Mouse (Mus musculus) embryonic facial prominence, embryonic 13.5 days (tissue): Measurements from ENCODE around the gene Crtc1. TPM values are rescaled to one million over a fixed set of nuclear protein-coding genes. Genes with fewer than 3 reads are reported as not detected.

ENCODE experiments used
- ATAC-seq: fragments of 200-750 bp; cut with Nextera tagmentation; 2 replicates; pipeline ENCODE4 v1.8.0; 2017; ENCODE audit warnings: low read depth; ENCODE audit not compliant: insufficient number of reproducible peaks, insufficient read depth, low FRiP score, low TSS enrichment
- H3K27ac ChIP-seq: fragments of 300-500 bp; sonication (generic); 2 replicates; pipeline ENCODE4 v1.5.1; 2015; ENCODE audit warnings: moderate library complexity, mild to moderate bottlenecking, inconsistent platforms
- H3K27me3 ChIP-seq: fragments of 300-500 bp; sonication (generic); 2 replicates; pipeline ENCODE4 v1.6.1; 2015; ENCODE audit warnings: mild to moderate bottlenecking, inconsistent platforms
- H3K36me3 ChIP-seq: fragments of 300-500 bp; sonication (generic); 2 replicates; pipeline ENCODE4 v1.6.1; 2015; ENCODE audit warnings: mild to moderate bottlenecking, inconsistent platforms
- H3K4me1 ChIP-seq: fragments of 300-500 bp; sonication (generic); 2 replicates; pipeline ENCODE4 v1.6.1; 2015; ENCODE audit warnings: inconsistent platforms
- H3K4me2 ChIP-seq: fragments of 300-500 bp; sonication (generic); 2 replicates; pipeline ENCODE4 v1.6.1; 2015; ENCODE audit warnings: moderate library complexity, mild to moderate bottlenecking, inconsistent platforms
- H3K4me3 ChIP-seq: fragments of 300-500 bp; sonication (generic); 2 replicates; pipeline ENCODE4 v1.5.1; 2015; ENCODE audit warnings: mild to moderate bottlenecking, inconsistent platforms
- H3K9ac ChIP-seq: fragments of 300-500 bp; sonication (generic); 2 replicates; pipeline ENCODE4 v1.6.1; 2015; ENCODE audit warnings: mild to moderate bottlenecking, inconsistent platforms
- H3K9me3 ChIP-seq: fragments of 300-500 bp; sonication (generic); 2 replicates; pipeline ENCODE4 v1.6.1; 2016; ENCODE audit warnings: inconsistent platforms
- WGBS: fragments of 180-500 bp; shearing (Covaris S2); methylation state at CpG from one replicate; pipeline ENCODE4 v1.1.7; 2015; ENCODE audit warnings: mixed read lengths; 5-methylcytosine and 5-hydroxymethylcytosine counted together
- polyA plus RNA-seq: library from polyadenylated mRNA; unstranded; fragments of >200 nt; fragmentation: Nextera tagmentation; extraction: Ambion mirVana; gene quantifications from 2 replicates; pipeline ENCODE4 v1.2.1, GENCODE M21; 2015

The Crtc1 gene
- polyA plus RNA-seq, 1 experiment from 2014 or later = 28.1 TPM

DNA sequence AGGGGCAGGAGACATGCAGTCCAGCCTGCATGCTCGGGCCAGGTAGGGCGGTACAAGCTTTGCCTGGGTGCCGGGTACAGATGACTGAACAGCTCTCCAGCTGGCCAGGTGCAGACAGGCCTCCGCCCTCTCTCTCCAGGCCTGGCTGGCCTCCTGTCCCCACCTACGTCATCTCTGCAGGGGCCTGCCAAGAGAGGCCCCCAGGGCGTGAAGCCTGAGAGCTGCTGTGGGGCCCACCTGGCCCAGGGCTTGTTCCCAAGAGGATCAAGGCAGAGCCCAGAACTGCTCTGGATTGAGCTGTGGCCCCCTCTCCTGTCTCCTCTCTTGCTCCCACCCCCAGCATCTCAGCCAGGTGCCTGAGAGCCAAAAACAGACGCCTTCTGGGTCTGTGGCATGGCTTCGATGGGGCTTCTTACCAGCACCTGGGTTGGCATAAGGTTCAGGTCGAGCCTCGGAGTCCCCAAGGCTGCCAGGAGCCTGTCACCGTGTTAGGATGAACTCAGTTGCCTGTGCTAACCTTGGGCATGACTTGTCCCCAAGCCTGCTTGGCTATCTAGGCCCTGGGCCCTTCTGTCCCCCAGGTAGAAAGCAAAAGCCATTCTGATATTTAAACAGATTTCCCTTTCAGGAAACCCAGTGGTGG lies 32.8 kb downstream of the Crtc1 start:
- Histone ChIP-seq H3K9me3 (no peaks in the 10 kb centered on the region; the same call in 1 of the 2 replicates), H3K27me3 (no peaks in the 10 kb centered on the region), H3K4me2 (no peak overlapping the region), H3K27ac (peak overlapping the region; percentile 44; the same call in 1 of the 2 replicates), H3K4me1 (peaks cover 39% of the 10 kb centered on the region), H3K9ac (peak overlapping the region; percentile 40; the same call in 1 of the 2 replicates), H3K4me3 (no peak overlapping the region), H3K36me3 (peaks cover 17% of the 10 kb centered on the region)
- 67% methylated on average over 11 of the region's 11 CpGs for WGBS
- no peak for ATAC-seq

DNA sequence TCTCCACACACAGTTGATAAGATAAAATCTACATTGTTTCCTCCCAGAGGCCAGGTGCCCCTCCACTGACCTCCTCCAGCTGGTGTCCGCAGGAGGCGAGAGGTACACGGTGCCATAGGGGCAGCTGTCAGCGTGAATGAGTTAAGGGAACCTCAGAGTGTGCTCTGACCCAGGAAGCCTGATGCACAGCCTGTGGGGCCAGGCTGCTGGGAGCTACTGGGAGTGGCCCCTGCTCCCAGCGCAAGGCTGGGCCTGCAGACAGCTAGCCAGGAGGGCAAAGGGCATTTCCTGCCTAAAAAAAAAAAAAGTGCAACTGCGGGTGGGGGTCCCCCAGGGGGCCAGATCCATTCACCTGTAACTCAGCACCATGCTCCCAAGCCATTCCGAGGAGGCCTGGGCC lies 34.2 kb downstream of the Crtc1 start:
- Histone ChIP-seq H3K27me3 (no peaks in the 10 kb centered on the region), H3K9ac (no peak overlapping the region), H3K4me1 (peaks cover 39% of the 10 kb centered on the region), H3K4me2 (no peak overlapping the region), H3K9me3 (no peaks in the 10 kb centered on the region; the same call in 1 of the 2 replicates), H3K27ac (no peak overlapping the region), H3K36me3 (peaks cover 22% of the 10 kb centered on the region), H3K4me3 (no peak overlapping the region)
- no peak for ATAC-seq
- WGBS = 43% methylated on average over 7 of the region's 7 CpGs

DNA sequence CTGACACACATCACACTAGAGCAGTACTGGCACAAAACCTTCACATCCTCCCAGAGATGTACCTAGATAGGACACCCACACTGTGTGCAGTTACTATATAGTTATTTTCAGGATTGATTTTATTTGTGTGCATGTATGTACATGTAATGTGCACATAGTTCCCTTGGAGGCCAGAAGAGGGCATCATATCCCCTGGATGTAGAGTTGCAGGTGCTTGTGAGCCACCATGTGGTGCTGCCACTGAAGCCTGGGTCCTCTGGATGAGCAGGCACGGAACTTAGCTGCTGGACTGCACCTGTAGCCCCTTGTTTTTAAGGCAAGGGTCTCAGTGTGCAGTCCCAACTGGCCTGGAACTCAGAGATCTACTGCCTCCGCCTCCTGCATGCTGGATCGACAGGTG lies 35.2 kb downstream of the Crtc1 start:
- Histone ChIP-seq H3K27me3 (no peaks in the 10 kb centered on the region), H3K4me1 (peaks cover 33% of the 10 kb centered on the region), H3K36me3 (peaks cover 27% of the 10 kb centered on the region), H3K4me3 (no peak overlapping the region), H3K27ac (no peak overlapping the region), H3K4me2 (no peak overlapping the region), H3K9me3 (no peaks in the 10 kb centered on the region; the same call in 1 of the 2 replicates), H3K9ac (no peak overlapping the region)
- WGBS = 90% methylated on average over 3 of the region's 3 CpGs
- ATAC-seq = no peak

DNA sequence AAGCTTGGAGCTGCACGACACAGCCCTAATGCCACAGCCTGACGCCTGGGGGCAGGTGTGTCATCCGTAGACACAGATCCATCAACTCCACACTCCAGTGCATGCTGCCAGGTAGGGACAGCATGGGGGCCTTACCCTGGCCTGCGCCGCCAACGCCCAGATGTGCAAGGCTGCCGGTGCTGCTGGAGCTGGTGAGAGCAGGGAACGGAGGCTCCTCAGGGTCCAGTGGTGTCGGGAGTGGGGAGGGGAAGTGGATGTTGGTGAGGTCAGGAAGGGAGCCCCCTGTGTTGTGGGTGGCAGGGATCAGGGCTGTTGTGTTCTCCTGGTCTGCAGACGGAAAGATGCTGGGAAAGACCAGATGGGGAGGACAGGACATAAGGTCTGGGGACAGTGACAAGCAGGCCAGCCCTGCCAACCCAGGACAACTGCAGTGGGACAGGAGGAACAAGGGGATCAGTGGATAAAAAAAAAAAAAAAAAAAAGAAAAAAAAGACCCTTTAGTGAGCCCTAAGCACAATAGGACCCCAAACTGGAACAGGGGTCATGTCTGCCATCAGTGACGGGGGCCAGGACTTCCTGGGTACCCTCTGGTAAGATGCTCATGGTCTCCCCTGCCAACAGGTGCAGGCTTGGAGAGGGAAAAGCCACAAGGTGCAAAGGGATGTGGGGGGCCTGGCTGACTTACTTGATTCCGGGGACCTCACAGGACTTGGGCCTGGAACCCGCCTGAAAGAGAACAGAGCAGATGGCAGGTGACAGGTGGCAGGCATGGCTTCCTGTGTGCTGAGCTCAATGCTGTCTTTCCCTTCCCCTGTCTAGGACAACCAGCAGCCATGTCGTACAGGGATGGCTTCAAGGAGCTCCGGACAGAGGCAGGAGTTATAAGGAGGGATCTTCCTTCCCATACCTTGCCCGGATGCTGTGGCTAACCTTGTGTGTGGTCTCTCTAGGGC lies 41.5 kb downstream of the Crtc1 start:
- no peaks in the 10 kb centered on the region for H3K9me3 ChIP-seq
- no peak for ATAC-seq
- peaks cover 45% of the 10 kb centered on the region for H3K36me3 ChIP-seq
- H3K4me2 ChIP-seq = no peak overlapping the region
- 0 out of 2 replicates have a peak, but pooled peaks cover 3% of the 10 kb centered on the region for H3K4me1 ChIP-seq
- H3K27me3 ChIP-seq = no peaks in the 10 kb centered on the region
- 87% methylated on average over 16 of the region's 16 CpGs for WGBS
- H3K4me3 ChIP-seq = no peak overlapping the region
- no peak overlapping the region for H3K27ac ChIP-seq
- no peak overlapping the region for H3K9ac ChIP-seq

DNA sequence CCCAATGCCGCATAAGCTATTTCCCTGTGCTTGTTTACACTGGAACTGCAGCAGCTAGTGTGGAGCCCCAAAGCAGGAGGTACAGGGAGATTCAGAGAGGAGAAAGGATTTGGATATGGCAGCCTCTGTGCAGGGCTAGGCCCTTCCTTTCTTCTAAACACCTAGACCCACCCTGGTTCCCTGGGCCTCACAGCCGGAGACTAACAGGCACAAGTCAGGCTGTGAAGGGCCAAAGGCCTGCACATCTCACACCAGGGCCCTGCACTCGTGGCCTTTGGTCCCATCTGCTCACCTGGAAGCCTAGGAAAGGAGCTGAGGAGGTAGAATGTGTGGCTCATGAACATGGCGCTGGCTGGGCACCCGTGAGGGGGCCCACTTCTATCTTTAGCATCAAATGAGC lies 43.2 kb downstream of the Crtc1 start:
- no peak for ATAC-seq
- Histone ChIP-seq H3K36me3 (peaks cover 53% of the 10 kb centered on the region), H3K9me3 (no peaks in the 10 kb centered on the region), H3K9ac (no peak overlapping the region; the same call in 1 of the 2 replicates), H3K27me3 (no peaks in the 10 kb centered on the region), H3K4me1 (0 out of 2 replicates have a peak, but pooled peaks cover 3% of the 10 kb centered on the region), H3K27ac (peak overlapping the region; percentile 39), H3K4me3 (no peak overlapping the region), H3K4me2 (no peak overlapping the region)
- WGBS = 78% methylated on average over 5 of the region's 5 CpGs

DNA sequence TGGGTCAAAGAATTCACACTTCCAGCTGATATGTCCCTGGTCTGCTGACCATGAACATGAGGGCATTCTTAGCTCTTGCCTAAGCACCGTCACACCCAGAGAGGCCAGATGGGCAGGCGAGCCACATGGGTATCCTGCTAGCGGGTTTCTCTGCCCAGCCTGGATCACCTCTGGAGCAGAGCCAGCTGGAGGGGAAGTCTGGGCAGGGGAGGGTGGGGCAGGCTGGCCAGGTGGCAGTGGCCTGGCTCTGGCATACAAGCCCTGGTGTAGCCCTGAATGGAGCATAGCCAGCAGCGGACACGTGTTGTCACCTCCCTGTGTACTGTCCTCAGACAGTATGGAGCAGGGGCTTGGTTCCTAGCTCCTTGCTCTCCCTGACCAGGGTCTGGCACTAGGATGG lies 43.7 kb downstream of the Crtc1 start:
- 0 out of 2 replicates have a peak overlapping the region, but pooled peaks have one; percentile 39 for H3K27ac ChIP-seq
- H3K9me3 ChIP-seq = no peaks in the 10 kb centered on the region
- peaks cover 55% of the 10 kb centered on the region for H3K36me3 ChIP-seq
- ATAC-seq = no peak
- H3K27me3 ChIP-seq = no peaks in the 10 kb centered on the region
- no peak overlapping the region for H3K4me2 ChIP-seq
- no peak overlapping the region for H3K9ac ChIP-seq
- H3K4me1 ChIP-seq = 0 out of 2 replicates have a peak, but pooled peaks cover 3% of the 10 kb centered on the region
- WGBS = 87% methylated on average over 5 of the region's 5 CpGs
- no peak overlapping the region for H3K4me3 ChIP-seq

DNA sequence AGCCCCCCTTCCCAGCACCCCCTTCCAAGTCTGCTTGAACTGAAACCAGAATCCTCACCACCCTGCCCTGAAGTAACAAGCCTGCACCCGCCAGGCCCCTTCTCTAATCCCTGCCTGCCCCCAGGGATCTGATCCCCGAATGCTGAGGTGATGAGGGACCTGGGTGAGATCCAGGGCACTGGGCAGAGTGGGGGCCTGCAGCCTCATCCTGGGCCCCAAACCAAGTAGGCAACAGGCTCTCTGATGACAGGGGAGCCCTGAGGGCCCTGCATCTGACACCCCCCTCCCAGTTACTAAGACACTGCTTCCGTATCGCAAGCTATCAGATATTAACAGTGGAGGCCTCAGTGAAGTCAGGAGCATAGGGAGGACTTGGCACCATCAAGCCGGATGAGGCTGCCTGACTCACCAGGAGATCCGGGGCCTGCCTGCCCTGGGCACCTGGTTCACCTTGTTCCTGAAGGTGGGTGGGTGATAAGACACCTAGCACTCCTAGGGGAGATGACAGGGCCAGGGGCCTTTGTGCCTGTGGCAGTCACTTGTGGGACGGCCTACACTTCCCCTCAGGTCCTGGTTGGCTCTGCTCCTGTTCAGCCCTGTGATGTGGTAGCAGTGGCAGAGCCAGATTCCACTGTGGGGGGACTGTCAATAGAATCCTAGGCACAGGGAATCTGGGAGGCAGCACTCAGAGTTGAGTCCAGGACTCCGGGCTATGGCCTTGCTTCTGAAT lies 44.9 kb downstream of the Crtc1 start:
- no peaks in the 10 kb centered on the region for H3K27me3 ChIP-seq
- WGBS = 63% methylated on average over 8 of the region's 8 CpGs
- H3K4me1 ChIP-seq = 0 out of 2 replicates have a peak, but pooled peaks cover 3% of the 10 kb centered on the region
- no peaks in the 10 kb centered on the region for H3K9me3 ChIP-seq
- H3K27ac ChIP-seq = no peak overlapping the region
- H3K9ac ChIP-seq = no peak overlapping the region
- no peak overlapping the region for H3K4me2 ChIP-seq
- H3K4me3 ChIP-seq = no peak overlapping the region
- peaks cover 53% of the 10 kb centered on the region for H3K36me3 ChIP-seq
- ATAC-seq = no peak

DNA sequence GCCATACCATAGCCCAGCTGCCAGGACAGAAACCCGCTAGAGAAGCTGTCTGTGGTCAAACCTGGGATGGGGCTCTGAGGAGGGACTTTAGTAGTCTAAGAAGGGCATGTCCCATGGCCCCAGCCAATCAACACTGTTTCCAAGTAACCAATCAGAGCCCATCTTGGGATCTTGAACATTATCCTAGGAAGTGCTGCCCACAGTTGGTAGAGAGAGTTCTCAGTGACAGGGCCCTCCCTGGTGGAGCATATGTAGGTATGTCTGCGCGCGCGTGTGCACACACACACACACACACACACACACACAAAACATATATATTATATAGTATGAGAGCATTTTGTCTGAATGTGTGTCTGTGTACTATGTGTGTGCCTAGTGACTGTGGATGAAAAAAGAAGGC lies 46.3 kb downstream of the Crtc1 start:
- Histone ChIP-seq H3K4me3 (no peak overlapping the region), H3K4me1 (0 out of 2 replicates have a peak, but pooled peaks cover 3% of the 10 kb centered on the region), H3K4me2 (no peak overlapping the region), H3K27me3 (no peaks in the 10 kb centered on the region), H3K9me3 (no peaks in the 10 kb centered on the region), H3K36me3 (peaks cover 59% of the 10 kb centered on the region), H3K9ac (no peak overlapping the region), H3K27ac (no peak overlapping the region)
- ATAC-seq = no peak
- WGBS = 90% methylated on average over 5 of the region's 5 CpGs

DNA sequence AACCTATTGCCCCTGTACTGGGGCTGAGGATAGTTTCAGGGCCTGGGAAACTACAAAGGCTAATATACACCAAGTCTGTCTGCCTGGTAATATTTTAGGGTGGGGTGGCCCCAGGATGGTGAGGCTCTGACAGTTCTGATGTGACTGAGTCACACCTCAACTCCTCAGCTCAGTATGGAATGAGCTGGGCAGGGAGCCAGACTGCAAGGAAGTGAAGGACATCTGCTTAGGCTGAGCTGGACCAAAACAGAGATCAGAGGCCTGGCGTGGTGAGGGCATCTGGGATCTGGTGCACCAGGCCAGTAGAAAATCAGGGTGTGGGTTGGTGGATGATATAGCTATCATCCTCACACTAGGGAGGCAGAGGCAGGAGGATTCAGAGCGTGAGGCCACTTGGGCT lies 49.7 kb downstream of the Crtc1 start:
- no peak for ATAC-seq
- Histone ChIP-seq H3K9ac (no peak overlapping the region), H3K9me3 (no peaks in the 10 kb centered on the region), H3K27me3 (no peaks in the 10 kb centered on the region), H3K27ac (no peak overlapping the region), H3K4me3 (no peak overlapping the region), H3K36me3 (peaks cover 73% of the 10 kb centered on the region), H3K4me1 (no peaks in the 10 kb centered on the region), H3K4me2 (no peak overlapping the region)
- WGBS = 91% methylated on average over 2 of the region's 2 CpGs

DNA sequence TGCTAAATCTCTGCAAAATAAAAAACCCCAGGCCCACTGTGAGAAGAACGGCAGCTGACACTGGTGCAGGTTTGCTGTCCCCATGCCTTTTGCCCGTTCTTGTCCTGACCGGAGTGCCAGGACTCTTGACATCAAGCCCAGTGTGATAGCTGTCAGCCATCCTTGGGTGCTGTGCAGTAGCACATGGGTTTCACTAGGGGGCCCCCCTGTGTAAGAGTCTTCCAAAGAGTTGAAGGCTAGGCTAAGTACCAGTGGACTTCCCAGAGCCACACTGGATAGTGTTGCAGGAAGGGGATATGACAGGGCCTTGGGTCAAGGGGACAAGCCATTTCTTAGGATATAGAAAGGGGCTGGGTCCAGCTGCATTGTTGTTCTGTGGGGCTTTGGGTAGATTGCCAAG lies 56.1 kb downstream of the Crtc1 start:
- Histone ChIP-seq H3K4me3 (no peak overlapping the region), H3K36me3 (peaks cover 44% of the 10 kb centered on the region), H3K4me1 (no peaks in the 10 kb centered on the region), H3K9ac (no peak overlapping the region), H3K27ac (no peak overlapping the region), H3K27me3 (peaks cover 16% of the 10 kb centered on the region), H3K4me2 (no peak overlapping the region), H3K9me3 (no peaks in the 10 kb centered on the region)
- 52% methylated on average over 3 of the region's 3 CpGs for WGBS
- no peak for ATAC-seq

DNA sequence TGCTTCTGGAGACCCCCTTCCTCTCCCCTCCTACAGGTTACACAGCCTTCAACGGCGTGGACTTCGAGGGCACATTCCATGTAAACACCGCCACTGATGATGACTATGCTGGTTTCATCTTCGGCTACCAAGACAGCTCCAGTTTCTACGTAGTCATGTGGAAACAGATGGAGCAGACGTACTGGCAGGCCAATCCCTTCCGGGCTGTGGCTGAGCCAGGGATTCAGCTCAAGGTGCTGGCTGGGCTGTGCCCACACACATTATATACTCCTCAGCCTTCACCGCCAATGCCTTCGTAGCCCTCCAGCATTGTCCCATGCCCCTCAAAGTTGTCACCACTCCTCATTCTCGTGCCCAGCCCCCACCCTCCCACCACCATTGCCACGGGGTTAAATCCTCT lies 59.3 kb downstream of the Crtc1 start:
- no peak overlapping the region for H3K4me2 ChIP-seq
- no peaks in the 10 kb centered on the region for H3K9me3 ChIP-seq
- no peak for ATAC-seq
- H3K27ac ChIP-seq = no peak overlapping the region
- H3K4me1 ChIP-seq = peaks cover 12% of the 10 kb centered on the region
- no peak overlapping the region for H3K4me3 ChIP-seq
- H3K36me3 ChIP-seq = peaks cover 12% of the 10 kb centered on the region
- peaks cover 48% of the 10 kb centered on the region for H3K27me3 ChIP-seq
- WGBS = 80% methylated on average over 12 of the region's 12 CpGs
- H3K9ac ChIP-seq = no peak overlapping the region
